Mouse (Mus musculus) embryonic facial prominence, embryonic 13.5 days (tissue): ENCODE measurements at regions not wholly inside any gene's neighbourhood (a gene's known extent, or its start where the extent isn't known, plus 50 kb on each side); places are given as distances from the start of the nearest gene placed in this dataset.

Experiments
- ATAC-seq: fragments of 200-750 bp; cut with Nextera tagmentation; 2 replicates; pipeline ENCODE4 v1.8.0; 2017; ENCODE audit warnings: low read depth; ENCODE audit not compliant: insufficient number of reproducible peaks, insufficient read depth, low FRiP score, low TSS enrichment
- H3K27ac ChIP-seq: fragments of 300-500 bp; sonication (generic); 2 replicates; pipeline ENCODE4 v1.5.1; 2015; ENCODE audit warnings: moderate library complexity, mild to moderate bottlenecking, inconsistent platforms
- H3K27me3 ChIP-seq: fragments of 300-500 bp; sonication (generic); 2 replicates; pipeline ENCODE4 v1.6.1; 2015; ENCODE audit warnings: mild to moderate bottlenecking, inconsistent platforms
- H3K36me3 ChIP-seq: fragments of 300-500 bp; sonication (generic); 2 replicates; pipeline ENCODE4 v1.6.1; 2015; ENCODE audit warnings: mild to moderate bottlenecking, inconsistent platforms
- H3K4me1 ChIP-seq: fragments of 300-500 bp; sonication (generic); 2 replicates; pipeline ENCODE4 v1.6.1; 2015; ENCODE audit warnings: inconsistent platforms
- H3K4me2 ChIP-seq: fragments of 300-500 bp; sonication (generic); 2 replicates; pipeline ENCODE4 v1.6.1; 2015; ENCODE audit warnings: moderate library complexity, mild to moderate bottlenecking, inconsistent platforms
- H3K4me3 ChIP-seq: fragments of 300-500 bp; sonication (generic); 2 replicates; pipeline ENCODE4 v1.5.1; 2015; ENCODE audit warnings: mild to moderate bottlenecking, inconsistent platforms
- H3K9ac ChIP-seq: fragments of 300-500 bp; sonication (generic); 2 replicates; pipeline ENCODE4 v1.6.1; 2015; ENCODE audit warnings: mild to moderate bottlenecking, inconsistent platforms
- H3K9me3 ChIP-seq: fragments of 300-500 bp; sonication (generic); 2 replicates; pipeline ENCODE4 v1.6.1; 2016; ENCODE audit warnings: inconsistent platforms
- WGBS: fragments of 180-500 bp; shearing (Covaris S2); methylation state at CpG from one replicate; pipeline ENCODE4 v1.1.7; 2015; ENCODE audit warnings: mixed read lengths; 5-methylcytosine and 5-hydroxymethylcytosine counted together

DNA sequence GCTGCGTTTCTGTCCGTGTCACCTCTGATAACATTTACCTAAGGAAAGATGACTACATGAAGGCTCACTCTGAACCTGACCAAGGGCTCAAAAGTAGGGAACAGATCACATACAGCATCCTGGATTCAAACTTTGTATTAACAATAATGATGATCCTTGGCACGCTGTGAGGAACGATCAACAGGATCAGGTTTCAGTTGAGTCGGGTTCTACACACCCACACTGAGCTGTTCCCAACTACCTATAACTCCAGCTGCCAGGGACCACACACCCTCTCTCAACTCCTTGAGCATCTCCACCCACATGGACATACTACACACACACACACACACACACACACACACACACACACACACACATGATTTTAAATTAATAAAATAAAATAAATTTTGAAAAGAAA, 107.0 kb downstream of the Edn3 start:
- 34% methylated on average over 5 of the region's 5 CpGs for WGBS
- ATAC-seq = no peak
- Histone ChIP-seq H3K27ac (no peak overlapping the region), H3K36me3 (no peaks in the 10 kb centered on the region), H3K4me1 (peaks cover 56% of the 10 kb centered on the region), H3K4me3 (no peak overlapping the region), H3K9me3 (no peaks in the 10 kb centered on the region), H3K9ac (no peak overlapping the region), H3K27me3 (no peaks in the 10 kb centered on the region), H3K4me2 (no peak overlapping the region)

- Histone ChIP-seq H3K36me3 (no peaks in the 10 kb centered on the region), H3K9ac (no peak overlapping the region), H3K4me2 (no peak overlapping the region), H3K4me3 (no peak overlapping the region), H3K4me1 (peaks cover 59% of the 10 kb centered on the region), H3K27ac (peak overlapping the region; percentile 79), H3K9me3 (no peaks in the 10 kb centered on the region), H3K27me3 (no peaks in the 10 kb centered on the region)
- WGBS = 34% methylated on average over 3 of the region's 3 CpGs
- ATAC-seq = no peak
Observed at GRCm38 (mm10) chr2:174868186-174868585, 107.8 kb downstream of the Edn3 start.

- H3K9me3 ChIP-seq = no peaks in the 10 kb centered on the region
- H3K9ac ChIP-seq = no peak overlapping the region
- no peak overlapping the region for H3K4me3 ChIP-seq
- ATAC-seq = no peak
- peaks cover 59% of the 10 kb centered on the region for H3K4me1 ChIP-seq
- WGBS = 21% methylated on average over 8 of the region's 8 CpGs
- H3K27me3 ChIP-seq = no peaks in the 10 kb centered on the region
- peak overlapping the region; percentile 79 for H3K27ac ChIP-seq
- H3K4me2 ChIP-seq = no peak overlapping the region
- H3K36me3 ChIP-seq = no peaks in the 10 kb centered on the region
Observed at GRCm38 (mm10) chr2:174868743-174869369, 108.4 kb downstream of the Edn3 start.

DNA sequence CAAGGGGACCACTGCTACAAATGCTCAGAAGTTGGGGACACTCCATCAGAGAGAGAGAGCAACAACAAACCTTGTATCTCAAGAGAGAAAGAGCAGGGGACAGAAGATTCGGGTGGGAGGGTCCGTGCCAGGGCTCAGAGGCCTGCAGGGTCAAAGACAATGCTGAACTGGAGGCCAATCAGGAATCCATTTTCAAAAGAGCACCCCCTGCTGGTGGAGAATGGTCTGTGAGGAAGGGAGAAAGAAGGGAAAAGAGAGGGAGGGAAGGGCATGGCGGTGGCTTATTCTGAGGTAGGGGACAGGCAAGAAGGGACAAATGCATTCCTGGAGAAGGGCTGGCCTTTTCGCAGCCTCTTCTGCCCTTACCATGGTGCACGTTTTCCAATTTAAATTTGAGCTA, 109.9 kb downstream of the Edn3 start:
- WGBS = 64% methylated on average over 5 of the region's 5 CpGs
- no peak for ATAC-seq
- Histone ChIP-seq H3K4me2 (no peak overlapping the region), H3K27ac (no peak overlapping the region), H3K36me3 (no peaks in the 10 kb centered on the region), H3K4me3 (no peak overlapping the region), H3K27me3 (no peaks in the 10 kb centered on the region), H3K9me3 (no peaks in the 10 kb centered on the region), H3K9ac (no peak overlapping the region), H3K4me1 (peaks cover 50% of the 10 kb centered on the region)

DNA sequence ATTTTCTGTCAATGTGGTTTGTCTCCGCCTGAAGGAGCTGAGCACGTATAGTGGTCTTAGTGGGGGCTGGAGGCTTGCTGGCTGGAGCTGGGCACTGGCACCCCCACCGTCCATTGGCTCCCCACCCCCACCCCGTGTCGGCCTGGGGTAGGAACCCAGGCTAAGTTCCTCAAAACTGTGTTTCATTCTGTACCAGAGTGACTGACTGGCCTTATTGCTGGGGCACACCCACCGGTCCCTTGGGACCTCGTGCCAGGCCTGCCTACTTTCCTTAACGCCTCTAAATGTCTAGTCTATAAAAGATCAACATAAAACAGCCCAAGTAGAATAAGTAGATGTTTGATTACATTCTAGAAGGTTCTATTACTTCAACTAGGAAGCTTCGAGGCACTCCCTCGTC, 110.8 kb downstream of the Edn3 start:
- H3K9me3 ChIP-seq = no peaks in the 10 kb centered on the region
- no peak overlapping the region for H3K4me3 ChIP-seq
- H3K36me3 ChIP-seq = no peaks in the 10 kb centered on the region
- peaks cover 59% of the 10 kb centered on the region for H3K4me1 ChIP-seq
- no peak overlapping the region for H3K9ac ChIP-seq
- H3K27ac ChIP-seq = peak overlapping the region; percentile 65
- WGBS = 39% methylated on average over 10 of the region's 10 CpGs
- no peak overlapping the region for H3K4me2 ChIP-seq
- no peaks in the 10 kb centered on the region for H3K27me3 ChIP-seq
- no peak for ATAC-seq

DNA sequence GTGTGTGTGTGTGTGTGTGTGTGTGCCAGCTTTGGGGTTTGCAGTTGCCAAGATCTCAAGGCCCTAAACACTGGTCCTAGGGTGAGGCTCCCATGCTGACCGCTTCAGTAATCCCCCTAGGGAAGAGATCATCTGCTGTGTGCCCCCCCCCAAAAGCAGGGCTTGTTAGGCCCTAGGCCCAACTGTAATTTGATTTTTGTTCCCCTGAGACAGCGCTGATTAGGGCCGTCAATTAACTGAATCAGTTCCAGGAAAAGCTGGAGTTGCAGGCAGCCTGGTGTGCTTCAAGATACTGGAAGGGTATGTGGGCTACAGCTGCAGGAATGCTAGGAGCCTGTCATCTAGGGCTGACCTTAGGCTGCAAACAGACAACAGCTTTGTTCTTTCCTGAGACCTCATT, 111.4 kb downstream of the Edn3 start:
- Histone ChIP-seq H3K4me3 (no peak overlapping the region), H3K4me1 (peaks cover 66% of the 10 kb centered on the region), H3K9ac (peak overlapping the region; percentile 40; the same call in 1 of the 2 replicates), H3K27me3 (no peaks in the 10 kb centered on the region), H3K4me2 (no peak overlapping the region), H3K36me3 (no peaks in the 10 kb centered on the region), H3K9me3 (no peaks in the 10 kb centered on the region), H3K27ac (peak overlapping the region; percentile 65)
- 15% methylated on average over 3 of the region's 3 CpGs for WGBS
- no peak for ATAC-seq

DNA sequence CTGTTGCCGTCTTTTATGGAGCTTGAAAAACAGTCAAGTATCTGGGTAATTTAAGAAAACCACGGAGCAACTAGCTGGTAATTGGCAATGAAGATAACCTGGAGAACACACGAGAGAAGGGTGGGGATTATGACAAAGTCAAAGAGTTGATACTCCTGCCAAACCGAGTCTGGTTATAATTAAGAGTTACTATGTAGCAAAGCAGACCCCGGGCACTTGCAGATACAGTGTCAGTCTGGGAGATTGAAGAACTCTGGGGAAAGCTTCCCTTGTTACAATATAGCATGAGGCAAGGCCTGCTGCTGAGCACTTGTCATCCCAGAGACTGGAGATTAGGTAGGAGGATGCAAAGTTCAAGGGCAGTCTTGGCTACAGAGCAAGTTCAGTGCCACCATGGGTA, 116.5 kb downstream of the Edn3 start:
- no peak for ATAC-seq

GRCm38 (mm10) chr2:174878979-174879378, 118.6 kb downstream of the Edn3 start:
- H3K36me3 ChIP-seq = no peaks in the 10 kb centered on the region
- WGBS = 45% methylated on average over 4 of the region's 4 CpGs
- H3K27me3 ChIP-seq = no peaks in the 10 kb centered on the region
- H3K27ac ChIP-seq = no peak overlapping the region
- peaks cover 62% of the 10 kb centered on the region for H3K4me1 ChIP-seq
- no peak overlapping the region for H3K4me3 ChIP-seq
- no peaks in the 10 kb centered on the region for H3K9me3 ChIP-seq
- no peak for ATAC-seq
- no peak overlapping the region for H3K9ac ChIP-seq
- H3K4me2 ChIP-seq = no peak overlapping the region

More for the DNA sequence above, 116.5 kb downstream of the Edn3 start:
- H3K9ac ChIP-seq = no peak overlapping the region
- H3K9me3 ChIP-seq = no peaks in the 10 kb centered on the region
- WGBS = 11% methylated on average over 5 of the region's 5 CpGs
- H3K27ac ChIP-seq = peak overlapping the region; percentile 80
- no peak overlapping the region for H3K4me2 ChIP-seq
- no peak overlapping the region for H3K4me3 ChIP-seq
- peaks cover 51% of the 10 kb centered on the region for H3K4me1 ChIP-seq
- H3K27me3 ChIP-seq = no peaks in the 10 kb centered on the region
- H3K36me3 ChIP-seq = no peaks in the 10 kb centered on the region

GRCm38 (mm10) chr2:174880659-174881058, 120.2 kb downstream of the Edn3 start:
- H3K4me1 ChIP-seq = peaks cover 75% of the 10 kb centered on the region
- no peak for ATAC-seq

DNA sequence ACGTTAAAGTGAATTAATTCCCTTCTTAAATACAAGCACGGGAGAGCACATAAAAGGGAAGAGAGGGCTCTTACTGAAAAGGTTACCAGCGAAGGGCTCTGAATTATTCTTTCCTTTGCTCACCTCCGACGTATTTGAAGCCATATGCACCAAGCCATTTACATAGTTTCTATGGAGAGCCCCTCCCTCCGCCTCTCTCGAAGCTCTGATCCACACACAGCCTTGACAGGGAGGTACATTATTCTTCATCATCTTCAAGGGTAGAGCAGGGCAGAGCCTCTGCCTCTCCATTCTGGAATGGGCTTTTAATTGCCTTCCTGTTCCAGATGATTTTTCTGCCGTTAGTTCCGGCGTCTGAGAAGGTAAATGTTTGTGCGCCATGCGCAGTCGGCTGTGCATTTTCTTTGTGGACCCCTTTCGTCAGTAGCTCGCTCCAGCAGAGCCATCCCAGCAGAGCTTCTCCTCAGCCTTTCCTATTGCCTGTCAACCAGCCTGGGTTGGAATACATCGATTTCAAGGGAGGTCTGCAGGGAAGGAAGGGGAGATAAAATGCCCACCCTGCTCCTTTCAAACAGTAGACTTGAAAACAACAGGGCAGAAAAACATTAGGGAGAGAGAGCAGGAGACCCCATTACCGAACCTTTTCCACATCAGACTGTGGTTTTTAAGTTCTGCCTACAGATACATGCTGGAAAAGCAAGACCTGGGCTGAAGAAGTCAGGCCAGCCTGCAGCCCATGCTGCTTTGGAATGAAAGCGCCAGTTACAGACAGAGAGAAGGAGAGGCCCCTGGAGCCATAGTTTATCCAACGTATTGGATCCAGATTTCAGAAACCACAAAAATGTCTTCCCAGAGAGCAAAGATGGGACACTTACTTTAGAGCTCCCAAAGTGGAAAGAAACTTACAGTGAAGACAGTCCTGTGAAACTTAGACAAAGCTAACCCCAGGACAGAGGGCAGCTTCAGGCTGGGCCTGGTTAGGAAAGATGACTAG, 124.1 kb downstream of the Edn3 start:
- peak overlapping the region; percentile 3 for H3K4me2 ChIP-seq

More at GRCm38 (mm10) chr2:174880659-174881058, 120.2 kb downstream of the Edn3 start:
- no peaks in the 10 kb centered on the region for H3K27me3 ChIP-seq
- WGBS = 90% methylated on average over 13 of the region's 13 CpGs
- H3K9me3 ChIP-seq = no peaks in the 10 kb centered on the region
- H3K9ac ChIP-seq = no peak overlapping the region
- H3K4me3 ChIP-seq = no peak overlapping the region
- H3K27ac ChIP-seq = no peak overlapping the region
- no peaks in the 10 kb centered on the region for H3K36me3 ChIP-seq
- no peak overlapping the region for H3K4me2 ChIP-seq

DNA sequence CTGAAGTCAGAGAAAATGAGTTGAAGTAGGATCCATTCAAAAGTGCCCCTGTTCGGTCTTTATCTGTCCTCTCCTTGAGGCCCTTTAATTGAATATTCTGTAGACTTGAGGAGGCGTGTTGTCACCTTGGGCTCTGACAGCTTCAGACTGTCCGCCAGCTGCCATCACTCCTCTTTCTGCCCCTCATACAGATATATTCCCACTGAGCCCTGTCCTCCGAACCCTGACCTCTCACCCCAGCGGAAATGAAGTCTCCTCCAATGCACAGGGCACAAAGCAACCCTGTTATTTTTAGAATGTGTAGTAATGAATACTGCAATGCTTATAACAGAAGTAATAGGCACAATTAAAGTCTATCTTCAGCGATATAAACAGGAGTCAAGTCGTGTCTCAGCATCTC, 117.4 kb upstream of the Gm14444 start:
- no peak for ATAC-seq
- no peak overlapping the region for H3K4me3 ChIP-seq
- H3K4me2 ChIP-seq = no peak overlapping the region
- no peaks in the 10 kb centered on the region for H3K36me3 ChIP-seq
- no peaks in the 10 kb centered on the region for H3K27me3 ChIP-seq
- H3K27ac ChIP-seq = no peak overlapping the region
- no peak overlapping the region for H3K9ac ChIP-seq
- WGBS = 44% methylated on average over 7 of the region's 7 CpGs
- no peaks in the 10 kb centered on the region for H3K9me3 ChIP-seq
- H3K4me1 ChIP-seq = peaks cover 4% of the 10 kb centered on the region

More for the DNA sequence above, 124.1 kb downstream of the Edn3 start:
- Histone ChIP-seq H3K27me3 (no peaks in the 10 kb centered on the region), H3K27ac (peak overlapping the region; percentile 93), H3K36me3 (no peaks in the 10 kb centered on the region), H3K4me3 (no peak overlapping the region), H3K9ac (no peak overlapping the region; the same call in 1 of the 2 replicates), H3K9me3 (no peaks in the 10 kb centered on the region), H3K4me1 (peaks cover 44% of the 10 kb centered on the region)
- no peak for ATAC-seq
- 43% methylated on average over 19 of the region's 19 CpGs for WGBS

DNA sequence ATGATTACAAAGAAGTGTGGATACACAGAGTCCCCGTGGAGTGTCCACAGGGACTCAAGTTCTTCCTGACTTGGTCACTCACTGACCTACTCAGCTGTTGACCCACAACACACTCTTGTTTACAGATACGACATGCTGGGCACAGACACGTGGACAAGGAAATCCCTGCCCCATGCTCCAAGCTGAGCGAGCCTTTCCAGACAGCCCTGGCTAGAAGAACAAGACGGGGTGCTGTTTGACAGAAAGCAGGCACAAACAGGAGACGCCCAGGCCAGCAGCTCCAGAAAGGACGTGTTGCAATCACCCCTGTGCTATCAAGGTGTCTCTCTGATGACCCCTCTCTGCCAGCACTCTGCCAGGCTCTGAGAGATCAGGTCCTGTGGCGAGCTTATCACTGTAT, 112.6 kb upstream of the Gm14444 start:
- WGBS = 75% methylated on average over 8 of the region's 8 CpGs
- H3K4me1 ChIP-seq = peaks cover 10% of the 10 kb centered on the region
- no peak overlapping the region for H3K27ac ChIP-seq
- no peaks in the 10 kb centered on the region for H3K9me3 ChIP-seq
- H3K9ac ChIP-seq = no peak overlapping the region
- H3K4me2 ChIP-seq = no peak overlapping the region
- H3K27me3 ChIP-seq = no peaks in the 10 kb centered on the region
- H3K4me3 ChIP-seq = no peak overlapping the region
- ATAC-seq = no peak
- no peaks in the 10 kb centered on the region for H3K36me3 ChIP-seq
